Mouse (Mus musculus): ENCODE data around the gene Pigg.

GRCm38 (mm10) chr5:108301567-108301966, 10.8 kb upstream of the Pigg start:
- TF ChIP-seq POLR2A (IDR thresholded peaks at IDR 0.05; ENCODE audit: control insufficient read depth, extremely low read depth, insufficient read depth, low read length, poor library complexity) (no peak), CTCF (IDR thresholded peaks at IDR 0.05; ENCODE audit: borderline replicate concordance, control insufficient read depth, extremely low read depth, insufficient read depth, low read length, poor library complexity) (no peak)

All from thymus, adult 2 months (tissue).